Mouse (Mus musculus): ENCODE results near the gene Eif4g3.
A peak's percentile ranks its signal among the peaks of the same experiment; 100 is the strongest.

DNA sequence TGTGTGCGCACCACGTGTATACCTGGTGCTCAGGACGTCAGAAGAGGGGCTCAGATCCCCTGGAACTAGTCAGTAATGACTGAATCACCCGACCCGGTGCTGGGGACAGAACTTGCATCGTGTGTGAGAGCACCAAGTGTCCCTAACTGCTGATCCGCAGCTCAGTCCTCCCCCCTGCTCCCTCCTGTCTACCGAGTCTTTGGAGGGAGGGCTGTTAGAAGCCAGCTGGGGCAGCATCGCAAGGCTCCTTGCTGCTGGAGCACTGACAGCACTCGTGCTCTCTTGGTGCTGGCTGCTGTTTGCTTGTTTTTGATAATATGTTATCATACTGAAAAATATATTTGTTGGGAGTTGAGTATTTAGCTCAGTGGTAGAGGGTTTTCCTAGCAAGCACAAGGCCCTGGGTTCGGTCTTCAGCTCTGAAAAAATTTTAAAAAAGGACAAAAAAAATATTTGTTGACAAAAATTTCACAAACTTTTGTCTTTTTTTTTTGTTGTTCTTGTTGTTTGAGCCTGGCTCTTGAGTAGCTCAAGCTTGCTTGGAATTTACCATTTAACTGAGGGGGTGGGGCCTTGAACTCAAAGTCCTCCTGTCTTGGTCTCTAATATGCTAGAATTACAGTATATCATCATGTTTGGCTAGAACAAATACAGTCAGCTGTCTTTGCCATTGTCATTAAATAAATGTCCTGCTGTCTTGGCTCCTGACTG lies 72.2 kb downstream of the Eif4g3 start:
- no peak for TF ChIP-seq CTCF (IDR thresholded peaks at IDR 0.05; ENCODE audit: low read depth)
- 0 out of 2 replicates have a peak, but pooled peaks have one; percentile 13 for TF ChIP-seq EP300 (IDR thresholded peaks at IDR 0.05; ENCODE audit: low read depth)
